Mouse (Mus musculus) CH12.LX (cell line): ENCODE measurements around the gene Gm4559.

Experiments used
- BHLHE40 ChIP-seq: IDR thresholded peaks from 2 replicates; pipeline ENCODE4 v1.6.1; 2011; ENCODE audit warnings: mild to moderate bottlenecking, low read depth, low read length, improper control_type of control experiment
- CHD1 ChIP-seq: IDR thresholded peaks from 2 replicates; pipeline ENCODE4 v1.6.1; 2012; ENCODE audit warnings: low read depth, low read length, improper control_type of control experiment, inconsistent platforms
- CTCF ChIP-seq, 2 experiments: IDR thresholded peaks in 1 of 2; conservative IDR thresholded peaks in 1 of 2; 2 replicates each; pipeline ENCODE4 v1.5.1; 2011 to 2012; ENCODE audit warnings: low read depth in 2 of 2, low read length in 2 of 2, improper control_type of control experiment in 1 of 2, inconsistent platforms in 1 of 2, mild to moderate bottlenecking in 1 of 2, moderate library complexity in 1 of 2
- E2F4 ChIP-seq: IDR thresholded peaks from 2 replicates; pipeline ENCODE4 v1.6.1; 2011; ENCODE audit warnings: low read depth, low read length, improper control_type of control experiment; ENCODE audit not compliant: insufficient replicate concordance
- ELF1 ChIP-seq: IDR thresholded peaks from 2 replicates; pipeline ENCODE4 v1.6.1; 2014; ENCODE audit warnings: low read depth, mild to moderate bottlenecking, inconsistent platforms, low read length, improper control_type of control experiment
- GABPA ChIP-seq: IDR thresholded peaks from 2 replicates; pipeline ENCODE4 v1.6.1; 2012; ENCODE audit warnings: low read depth, low read length, improper control_type of control experiment, inconsistent platforms; ENCODE audit not compliant: insufficient replicate concordance
- MEF2A ChIP-seq: IDR thresholded peaks from 2 replicates; pipeline ENCODE4 v1.6.1; 2014; ENCODE audit warnings: low read depth, mild to moderate bottlenecking, inconsistent platforms, low read length, improper control_type of control experiment, borderline replicate concordance
- POLR2A ChIP-seq: IDR thresholded peaks from 2 replicates; pipeline ENCODE4 v1.6.1; 2011; ENCODE audit warnings: low read depth, mild to moderate bottlenecking, improper control_type of control experiment, low read length
- TBP ChIP-seq: conservative IDR thresholded peaks from 2 replicates; pipeline ENCODE4 v1.6.1; 2011; ENCODE audit warnings: low read depth, low read length, improper control_type of control experiment
- TCF12 ChIP-seq: IDR thresholded peaks from 2 replicates; pipeline ENCODE4 v1.6.1; 2014; ENCODE audit warnings: low read depth, mild to moderate bottlenecking, inconsistent platforms, low read length, improper control_type of control experiment
- ZKSCAN1 ChIP-seq: IDR thresholded peaks from 2 replicates; pipeline ENCODE4 v1.6.1; 2012; ENCODE audit warnings: low read depth, inconsistent platforms, low read length, improper control_type of control experiment, borderline replicate concordance

DNA sequence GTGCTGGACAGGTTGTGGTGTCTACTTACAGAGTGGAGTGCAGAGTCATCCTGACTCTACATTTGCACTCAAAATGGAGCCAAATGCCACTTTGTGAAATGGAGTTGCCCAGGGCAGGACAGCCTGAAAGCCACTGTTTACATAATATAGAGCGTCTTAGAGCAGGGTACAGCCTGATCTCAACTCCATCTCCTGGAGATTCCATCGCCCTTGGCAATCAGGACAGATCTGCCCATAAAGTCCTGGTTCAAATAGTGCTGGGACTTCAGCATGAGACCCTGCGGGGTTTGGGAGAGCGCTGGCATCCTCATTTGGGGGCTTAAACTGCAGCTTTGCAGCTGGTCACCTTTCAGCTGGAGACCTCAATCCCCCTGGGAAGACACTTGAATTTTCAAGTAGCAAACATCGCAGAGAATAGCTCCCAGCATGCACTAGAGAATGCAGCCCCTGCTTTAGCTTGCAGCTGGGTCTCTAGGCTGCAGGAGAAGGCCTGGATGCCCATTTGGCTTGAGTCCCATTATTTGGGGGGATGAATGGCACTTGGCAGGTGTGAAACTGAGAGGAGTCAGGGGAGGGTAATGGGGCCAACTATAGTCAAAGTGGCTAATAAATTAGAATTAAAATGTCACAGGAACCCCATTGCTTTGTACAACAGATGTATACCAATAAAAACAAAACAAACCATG is 40.6 kb upstream of the Gm4559 start:
- no peak for TF ChIP-seq POLR2A
- no peak for TF ChIP-seq CTCF (conservative IDR thresholded peaks at IDR 0.05 in 1 of 2, IDR thresholded peaks at IDR 0.05 in 1 of 2; ENCODE audit: low read depth in 2 of 2, low read length in 2 of 2)
- no peak for TF ChIP-seq ELF1
- TF ChIP-seq GABPA = no peak
- TF ChIP-seq MEF2A = no peak
- no peak for TF ChIP-seq TCF12
- TF ChIP-seq ZKSCAN1 = no peak
- TF ChIP-seq E2F4 = no peak
- TF ChIP-seq BHLHE40 = no peak
- TF ChIP-seq TBP = no peak
- TF ChIP-seq CHD1 = no peak
